Mouse (Mus musculus) liver, embryonic 13.5 days (tissue): Measurements from ENCODE around the gene Pde1a. TPM values are rescaled to one million over a fixed set of nuclear protein-coding genes. Genes with fewer than 3 reads are reported as not detected.

Experiments used
- ATAC-seq: fragments of 200-750 bp; cut with Nextera tagmentation; 2 replicates; pipeline ENCODE4 v1.8.0; 2017; ENCODE audit warnings: low read depth, mild to moderate bottlenecking, moderate number of reproducible peaks, moderate library complexity
- DNase-seq: peaks from one replicate; pipeline ENCODE4 v3.0.0; 2022
- H3K27ac ChIP-seq: fragments of 300-500 bp; sonication (generic); 2 replicates; pipeline ENCODE4 v1.5.1; 2015; ENCODE audit warnings: moderate library complexity, mild to moderate bottlenecking, inconsistent platforms
- H3K27me3 ChIP-seq: fragments of 300-500 bp; sonication (generic); 2 replicates; pipeline ENCODE4 v1.6.1; 2015; ENCODE audit warnings: mild to moderate bottlenecking, inconsistent platforms
- H3K36me3 ChIP-seq: fragments of 300-500 bp; sonication (generic); 2 replicates; pipeline ENCODE4 v1.6.1; 2015; ENCODE audit warnings: mild to moderate bottlenecking, inconsistent platforms
- H3K4me1 ChIP-seq: fragments of 300-500 bp; sonication (generic); replicated peaks from 2 replicates; pipeline ENCODE4 v1.6.1; 2015; ENCODE audit warnings: inconsistent platforms
- H3K4me2 ChIP-seq: fragments of 300-500 bp; sonication (generic); 2 replicates; pipeline ENCODE4 v1.6.1; 2015; ENCODE audit warnings: inconsistent platforms, mild to moderate bottlenecking, moderate library complexity
- H3K4me3 ChIP-seq: fragments of 300-500 bp; sonication (generic); replicated peaks from 2 replicates; pipeline ENCODE4 v1.5.1; 2015; ENCODE audit warnings: mild to moderate bottlenecking, inconsistent platforms
- H3K9ac ChIP-seq: fragments of 300-500 bp; sonication (generic); 2 replicates; pipeline ENCODE4 v1.6.1; 2015; ENCODE audit warnings: mild to moderate bottlenecking, inconsistent platforms
- H3K9me3 ChIP-seq: fragments of 300-500 bp; sonication (generic); replicated peaks from 2 replicates; pipeline ENCODE4 v1.6.1; 2016; ENCODE audit warnings: inconsistent platforms
- WGBS: fragments of 180-500 bp; shearing (Covaris S2); methylation state at CpG from one replicate; pipeline ENCODE4 v1.1.7; 2015; ENCODE audit not compliant: insufficient replicate concordance; 5-methylcytosine and 5-hydroxymethylcytosine counted together
- polyA plus RNA-seq: library from polyadenylated mRNA; unstranded; fragments of >200 nt; fragmentation: Nextera tagmentation; extraction: Ambion mirVana; gene quantifications from 2 replicates; pipeline ENCODE4 v1.2.1, GENCODE M21; 2015

Pde1a gene
- polyA plus RNA-seq, 1 experiment from 2014 or later: 5.2 TPM

GRCm38 (mm10) chr2:80038642-80039445 lies 90.4 kb downstream of the Pde1a start:
- H3K9me3 ChIP-seq: no peaks in the 10 kb centered on the region
- no peak overlapping the region for H3K4me2 ChIP-seq
- DNase-seq (no peak), ATAC-seq (no peak)
- H3K27me3 ChIP-seq: no peaks in the 10 kb centered on the region
- no peaks in the 10 kb centered on the region for H3K36me3 ChIP-seq
- H3K4me3 ChIP-seq: peak overlapping the region; percentile 4
- 46% methylated on average over 10 of the region's 10 CpGs for WGBS
- H3K9ac ChIP-seq: no peak overlapping the region
- peak overlapping the region; percentile 29; the same call in 1 of the 2 replicates for H3K27ac ChIP-seq
- no peaks in the 10 kb centered on the region for H3K4me1 ChIP-seq

GRCm38 (mm10) chr2:80037971-80038370 lies 91.3 kb downstream of the Pde1a start:
- no peak for ATAC-seq
- Histone ChIP-seq H3K27ac (no peak overlapping the region), H3K9ac (no peak overlapping the region), H3K4me2 (no peak overlapping the region), H3K27me3 (no peaks in the 10 kb centered on the region), H3K4me3 (peak overlapping the region; percentile 4; the same call in 1 of the 2 replicates), H3K9me3 (no peaks in the 10 kb centered on the region), H3K36me3 (no peaks in the 10 kb centered on the region), H3K4me1 (no peaks in the 10 kb centered on the region)
- WGBS: 54% methylated on average over 5 of the region's 5 CpGs
- no peak for DNase-seq

GRCm38 (mm10) chr2:80029051-80029450 lies 100.2 kb downstream of the Pde1a start:
- no peak overlapping the region for H3K4me2 ChIP-seq
- no peaks in the 10 kb centered on the region for H3K27me3 ChIP-seq
- no peaks in the 10 kb centered on the region for H3K36me3 ChIP-seq
- H3K4me3 ChIP-seq: no peak overlapping the region
- ATAC-seq (no peak), DNase-seq (no peak)
- 0 out of 2 replicates have a peak, but pooled peaks cover 5% of the 10 kb centered on the region for H3K9me3 ChIP-seq
- no peak overlapping the region for H3K9ac ChIP-seq
- no peaks in the 10 kb centered on the region for H3K4me1 ChIP-seq
- H3K27ac ChIP-seq: no peak overlapping the region
- WGBS: 59% methylated on average over 2 of the region's 2 CpGs

DNA sequence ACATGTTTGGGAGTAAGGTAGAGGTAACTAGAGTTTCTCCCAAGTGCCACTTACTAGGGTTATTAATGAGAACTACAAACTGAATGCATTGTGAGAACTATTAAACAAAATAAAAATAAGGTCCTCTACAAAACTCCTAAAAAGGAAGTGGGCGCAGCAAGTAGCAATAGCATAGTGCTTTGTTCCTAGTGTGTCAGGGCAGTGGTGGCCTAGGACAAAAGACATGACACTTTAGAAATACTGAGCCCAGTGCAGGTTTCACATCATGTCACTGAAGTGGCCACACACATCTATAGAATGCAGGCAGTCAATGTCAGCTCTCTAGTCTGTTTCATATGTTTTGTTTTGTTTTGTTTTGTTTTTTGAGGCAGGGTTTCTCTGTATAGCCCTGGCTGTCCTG lies 103.2 kb downstream of the Pde1a start:
- no peaks in the 10 kb centered on the region for H3K4me1 ChIP-seq
- no peak overlapping the region for H3K4me2 ChIP-seq
- H3K9ac ChIP-seq: no peak overlapping the region
- H3K4me3 ChIP-seq: no peak overlapping the region
- no peak overlapping the region for H3K27ac ChIP-seq
- WGBS: 58% methylated on average over 1 of the region's 1 CpGs
- H3K36me3 ChIP-seq: no peaks in the 10 kb centered on the region
- ATAC-seq: no peak
- no peaks in the 10 kb centered on the region for H3K27me3 ChIP-seq
- 0 out of 2 replicates have a peak, but pooled peaks cover 5% of the 10 kb centered on the region for H3K9me3 ChIP-seq
- DNase-seq: no peak

GRCm38 (mm10) chr2:80025597-80025996 lies 103.7 kb downstream of the Pde1a start:
- no peak for DNase-seq
- 45% methylated on average over 1 of the region's 1 CpGs for WGBS

DNA sequence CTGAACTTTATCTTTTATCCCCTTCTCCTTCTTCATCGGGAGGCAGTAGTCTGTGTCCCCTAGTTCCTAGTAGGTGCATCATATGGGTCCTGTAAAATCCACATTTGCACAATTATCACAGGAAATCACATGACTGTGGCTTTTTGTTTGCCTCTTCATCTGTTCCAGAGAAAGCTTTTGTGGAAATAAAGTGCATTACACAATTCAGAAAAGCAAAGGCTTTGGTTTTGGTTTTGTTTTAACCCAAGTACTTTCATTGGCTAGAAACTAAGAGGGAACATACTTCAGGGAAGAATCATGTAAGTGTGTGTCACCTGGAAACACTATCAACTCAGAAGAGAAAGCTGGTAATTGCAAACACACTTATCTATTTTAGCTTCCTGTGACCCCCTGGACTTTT lies 104.2 kb downstream of the Pde1a start:
- 27% methylated on average over 1 of the region's 1 CpGs for WGBS
- H3K9me3 ChIP-seq: 0 out of 2 replicates have a peak, but pooled peaks cover 5% of the 10 kb centered on the region
- H3K27ac ChIP-seq: no peak overlapping the region
- H3K4me3 ChIP-seq: no peak overlapping the region
- no peaks in the 10 kb centered on the region for H3K4me1 ChIP-seq
- DNase-seq (no peak), ATAC-seq (no peak)
- H3K27me3 ChIP-seq: no peaks in the 10 kb centered on the region
- H3K36me3 ChIP-seq: no peaks in the 10 kb centered on the region
- H3K9ac ChIP-seq: no peak overlapping the region
- H3K4me2 ChIP-seq: no peak overlapping the region

More at GRCm38 (mm10) chr2:80025597-80025996, 103.7 kb downstream of the Pde1a start:
- Histone ChIP-seq H3K4me2 (no peak overlapping the region), H3K27me3 (no peaks in the 10 kb centered on the region), H3K4me1 (no peaks in the 10 kb centered on the region), H3K36me3 (no peaks in the 10 kb centered on the region), H3K9me3 (0 out of 2 replicates have a peak, but pooled peaks cover 5% of the 10 kb centered on the region), H3K9ac (no peak overlapping the region), H3K4me3 (no peak overlapping the region), H3K27ac (no peak overlapping the region)
- ATAC-seq: no peak

GRCm38 (mm10) chr2:80014161-80014560 lies 115.1 kb downstream of the Pde1a start:
- 58% methylated on average over 3 of the region's 3 CpGs for WGBS
- H3K27me3 ChIP-seq: no peaks in the 10 kb centered on the region
- H3K27ac ChIP-seq: no peak overlapping the region
- DNase-seq: no peak
- H3K9ac ChIP-seq: no peak overlapping the region
- H3K36me3 ChIP-seq: no peaks in the 10 kb centered on the region
- no peaks in the 10 kb centered on the region for H3K9me3 ChIP-seq
- no peaks in the 10 kb centered on the region for H3K4me1 ChIP-seq
- no peak for ATAC-seq
- H3K4me3 ChIP-seq: no peak overlapping the region
- no peak overlapping the region for H3K4me2 ChIP-seq

DNA sequence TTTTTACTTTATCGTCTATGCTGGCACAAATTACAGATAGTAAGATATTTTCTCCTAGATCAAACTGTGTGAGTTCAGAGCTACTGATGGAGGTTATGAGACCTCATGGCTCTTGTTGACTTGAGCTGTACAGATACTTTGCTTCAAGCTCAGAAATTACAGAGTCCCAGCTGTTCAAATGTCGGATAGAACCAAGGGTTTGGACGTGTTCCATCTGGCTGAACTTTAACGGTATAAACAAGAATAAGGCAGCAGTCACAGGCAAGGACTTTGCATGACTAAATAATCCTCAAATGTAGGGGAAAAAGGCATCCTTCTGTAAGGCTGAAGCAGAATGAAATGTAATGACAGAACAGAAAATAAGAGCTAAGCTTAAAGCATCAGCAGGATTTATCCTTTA lies 116.2 kb downstream of the Pde1a start:
- Histone ChIP-seq H3K27me3 (no peaks in the 10 kb centered on the region), H3K9ac (no peak overlapping the region), H3K4me3 (no peak overlapping the region), H3K4me1 (no peaks in the 10 kb centered on the region), H3K9me3 (no peaks in the 10 kb centered on the region), H3K27ac (no peak overlapping the region), H3K36me3 (no peaks in the 10 kb centered on the region), H3K4me2 (no peak overlapping the region)
- WGBS: 59% methylated on average over 4 of the region's 4 CpGs
- ATAC-seq: no peak
- DNase-seq: no peak

DNA sequence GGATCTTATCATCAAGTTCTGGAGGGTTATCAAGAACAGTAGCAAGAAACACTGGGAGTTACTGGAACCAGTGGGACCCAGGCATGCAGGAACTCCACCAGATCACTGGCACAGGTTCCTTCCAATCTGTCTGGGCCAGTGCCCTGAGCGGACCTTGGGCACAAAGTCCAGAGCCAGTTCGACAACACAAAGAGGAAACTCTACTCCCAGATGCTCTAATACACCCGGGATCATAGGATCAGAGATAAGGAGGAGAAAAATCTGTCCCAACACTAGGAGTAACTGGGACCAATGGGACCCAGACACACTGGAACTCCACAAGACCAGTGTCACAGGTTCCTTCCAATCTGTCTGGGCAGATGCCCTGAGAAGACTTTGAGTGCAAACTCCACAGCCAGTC lies 130.1 kb downstream of the Pde1a start:
- Histone ChIP-seq H3K4me3 (no peak overlapping the region), H3K36me3 (no peaks in the 10 kb centered on the region), H3K27ac (no peak overlapping the region), H3K9ac (no peak overlapping the region), H3K4me2 (no peak overlapping the region), H3K27me3 (no peaks in the 10 kb centered on the region), H3K9me3 (no peaks in the 10 kb centered on the region), H3K4me1 (no peaks in the 10 kb centered on the region)
- WGBS: 40% methylated on average over 3 of the region's 3 CpGs
- ATAC-seq (no peak), DNase-seq (no peak)

GRCm38 (mm10) chr2:79998460-79998859 lies 130.8 kb downstream of the Pde1a start:
- Histone ChIP-seq H3K4me3 (no peak overlapping the region), H3K27ac (no peak overlapping the region), H3K9ac (no peak overlapping the region), H3K36me3 (no peaks in the 10 kb centered on the region), H3K9me3 (no peaks in the 10 kb centered on the region), H3K4me1 (no peaks in the 10 kb centered on the region), H3K27me3 (no peaks in the 10 kb centered on the region), H3K4me2 (no peak overlapping the region)
- ATAC-seq (no peak), DNase-seq (no peak)
- WGBS: 63% methylated on average over 2 of the region's 2 CpGs

DNA sequence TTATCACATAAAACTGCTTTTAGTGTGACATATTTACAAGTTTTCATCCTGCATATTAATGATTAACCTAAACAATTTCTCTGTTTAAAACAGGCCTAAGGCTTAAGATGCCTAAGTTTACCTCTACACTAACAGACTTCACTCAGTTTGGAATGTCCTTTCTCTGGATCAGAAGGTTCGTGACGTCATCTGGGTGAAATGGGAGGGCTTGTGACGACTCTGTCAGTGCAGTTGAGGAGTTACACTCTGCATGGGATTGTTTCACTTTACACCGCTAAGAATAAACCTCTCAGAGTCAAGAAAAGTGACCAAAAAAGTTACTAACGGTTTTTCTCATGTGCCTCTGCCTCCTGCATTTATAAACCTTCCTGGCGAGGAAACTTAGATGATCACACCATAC lies 137.6 kb downstream of the Pde1a start:
- H3K27ac ChIP-seq: no peak overlapping the region
- DNase-seq: no peak
- H3K4me3 ChIP-seq: no peak overlapping the region
- no peak overlapping the region for H3K9ac ChIP-seq
- H3K4me1 ChIP-seq: no peaks in the 10 kb centered on the region
- no peak for ATAC-seq
- no peak overlapping the region for H3K4me2 ChIP-seq
- H3K36me3 ChIP-seq: no peaks in the 10 kb centered on the region
- H3K9me3 ChIP-seq: no peaks in the 10 kb centered on the region
- no peaks in the 10 kb centered on the region for H3K27me3 ChIP-seq
- WGBS: 58% methylated on average over 6 of the region's 6 CpGs

DNA sequence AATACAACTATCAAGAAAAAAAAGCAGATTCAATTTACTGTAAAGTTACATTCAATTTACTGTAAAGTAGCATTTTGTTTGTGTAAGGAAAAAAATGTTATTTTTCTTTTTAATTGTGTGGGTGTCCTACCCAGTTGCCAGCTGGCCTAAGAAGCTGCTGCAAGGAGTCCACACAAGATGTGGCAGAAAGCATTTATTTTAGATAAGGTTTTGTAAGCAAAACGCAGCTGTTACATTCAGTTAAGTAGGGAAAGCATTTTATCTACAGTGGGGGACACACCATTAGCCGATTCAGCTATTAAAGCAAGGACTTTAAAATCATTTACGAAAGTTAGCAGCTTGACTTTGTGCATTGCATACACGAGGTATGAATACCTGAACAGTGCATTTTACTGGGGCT lies 145.5 kb downstream of the Pde1a start:
- DNase-seq: no peak
- ATAC-seq: no peak
- H3K9me3 ChIP-seq: no peaks in the 10 kb centered on the region
- no peak overlapping the region for H3K9ac ChIP-seq
- H3K4me2 ChIP-seq: no peak overlapping the region
- no peaks in the 10 kb centered on the region for H3K27me3 ChIP-seq
- 45% methylated on average over 4 of the region's 4 CpGs for WGBS
- no peak overlapping the region for H3K27ac ChIP-seq
- H3K36me3 ChIP-seq: no peaks in the 10 kb centered on the region
- no peaks in the 10 kb centered on the region for H3K4me1 ChIP-seq
- H3K4me3 ChIP-seq: no peak overlapping the region
